Mouse (Mus musculus): ENCODE results near the gene Dph2.

DNA sequence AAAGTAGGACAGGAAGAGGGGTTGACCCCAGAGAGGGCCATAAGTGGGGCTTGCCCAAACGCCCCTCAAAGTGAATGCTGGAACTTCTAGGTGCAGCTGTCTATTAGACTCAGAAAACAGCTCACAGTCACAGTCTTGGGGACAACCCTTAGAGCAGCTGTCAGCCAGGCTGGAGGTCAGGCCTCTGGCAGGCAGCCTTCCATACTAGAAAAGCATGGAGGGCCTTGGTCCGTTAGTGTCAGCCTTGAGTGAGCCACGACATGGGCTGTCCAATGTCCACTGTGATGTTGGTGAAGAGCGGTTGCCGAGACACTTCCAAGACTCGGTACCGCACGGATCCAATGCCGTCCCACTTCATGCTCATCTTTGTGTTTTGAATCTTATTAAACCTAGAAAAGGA, 18.2 kb downstream of the Dph2 start:
- TF ChIP-seq CTCF (IDR thresholded peaks at IDR 0.05; ENCODE audit: low read depth, low read length) (no peak), POLR2A (IDR thresholded peaks at IDR 0.05; ENCODE audit: extremely low read depth, insufficient read depth, low read length) (no peak)
